Mouse (Mus musculus) small intestine, adult 2 months (tissue): ENCODE results near the gene Nrxn1. TPM values are rescaled to one million over a fixed set of nuclear protein-coding genes. Genes with fewer than 3 reads are reported as not detected.

ENCODE experiments used
- H3K27ac ChIP-seq: fragments of 200-500 bp; 2 replicates; pipeline ENCODE4 v1.5.1; 2012; ENCODE audit warnings: low read depth, low read length, control low read depth, inconsistent platforms; ENCODE audit not compliant: insufficient read depth
- H3K27me3 ChIP-seq: fragments of 200-500 bp; 2 replicates; pipeline ENCODE4 v1.6.1; 2012; ENCODE audit warnings: mild to moderate bottlenecking, moderate library complexity, low read length, inconsistent platforms; ENCODE audit not compliant: control insufficient read depth, insufficient read depth
- H3K36me3 ChIP-seq: fragments of 200-500 bp; 2 replicates; pipeline ENCODE4 v1.6.1; 2012; ENCODE audit warnings: mild to moderate bottlenecking, low read length, control low read depth, inconsistent platforms; ENCODE audit not compliant: control insufficient read depth, insufficient read depth
- H3K4me1 ChIP-seq: fragments of 200-500 bp; 2 replicates; pipeline ENCODE4 v1.6.1; 2012; ENCODE audit warnings: low read length, inconsistent platforms, mixed read lengths; ENCODE audit not compliant: control insufficient read depth, insufficient read depth, insufficient read length
- H3K4me3 ChIP-seq: fragments of 200-500 bp; 2 replicates; pipeline ENCODE4 v1.5.1; 2012; ENCODE audit warnings: low read depth, mild to moderate bottlenecking, control low read depth, inconsistent platforms, low read length, moderate library complexity
- CTCF ChIP-seq: fragments of 200-500 bp; IDR thresholded peaks from 2 replicates; pipeline ENCODE4 v1.5.1; 2012; ENCODE audit warnings: low read depth, mild to moderate bottlenecking, control low read depth, inconsistent platforms, low read length, moderate library complexity, mixed read lengths; ENCODE audit not compliant: insufficient replicate concordance, insufficient read length; ENCODE audit errors: extremely low read depth
- POLR2A ChIP-seq: fragments of 200-500 bp; IDR thresholded peaks from 2 replicates; pipeline ENCODE4 v1.6.1; 2012; ENCODE audit warnings: low read depth, mild to moderate bottlenecking, control low read depth, inconsistent platforms, low read length, moderate library complexity
- WGBS: fragments of 180-500 bp; shearing (Covaris S2); methylation state at CpG from one replicate; pipeline ENCODE4 v1.1.7; 2018; 5-methylcytosine and 5-hydroxymethylcytosine counted together
- polyA plus RNA-seq: library from polyadenylated mRNA; depleted of rRNA; stranded (reverse); fragments of >200 nt; gene quantifications from 2 replicates; pipeline ENCODE4 v1.2.3, GENCODE M21; 2012

The Nrxn1 gene
- polyA plus RNA-seq, 1 experiment, result 0.39 TPM

GRCm38 (mm10) chr17:90054312-90054711 is 1038.6 kb downstream of the Nrxn1 start:
- H3K27ac ChIP-seq, result no peak overlapping the region
- no peaks in the 10 kb centered on the region for H3K36me3 ChIP-seq
- no peak overlapping the region for H3K4me3 ChIP-seq
- no peaks in the 10 kb centered on the region for H3K27me3 ChIP-seq
- TF ChIP-seq POLR2A (no peak), CTCF (no peak)
- WGBS, result 77% methylated on average over 5 of the region's 5 CpGs
- H3K4me1 ChIP-seq, result peaks cover 1% of the 10 kb centered on the region; the same call in 1 of the 2 replicates

GRCm38 (mm10) chr17:90039316-90039715 is 1053.6 kb downstream of the Nrxn1 start:
- TF ChIP-seq POLR2A, result no peak
- TF ChIP-seq CTCF, result no peak

GRCm38 (mm10) chr17:90032416-90032815 is 1060.5 kb downstream of the Nrxn1 start:
- 79% methylated on average over 2 of the region's 2 CpGs for WGBS
- H3K27ac ChIP-seq, result no peak overlapping the region
- no peak for TF ChIP-seq POLR2A
- TF ChIP-seq CTCF, result no peak
- no peaks in the 10 kb centered on the region for H3K36me3 ChIP-seq
- no peaks in the 10 kb centered on the region for H3K4me1 ChIP-seq
- H3K4me3 ChIP-seq, result no peak overlapping the region
- H3K27me3 ChIP-seq, result no peaks in the 10 kb centered on the region

More at GRCm38 (mm10) chr17:90039316-90039715, 1053.6 kb downstream of the Nrxn1 start:
- 57% methylated on average over 1 of the region's 1 CpGs for WGBS
- H3K36me3 ChIP-seq, result no peaks in the 10 kb centered on the region
- H3K27me3 ChIP-seq, result no peaks in the 10 kb centered on the region
- H3K27ac ChIP-seq, result no peak overlapping the region
- no peak overlapping the region for H3K4me3 ChIP-seq
- H3K4me1 ChIP-seq, result no peaks in the 10 kb centered on the region

- no peak overlapping the region for H3K4me3 ChIP-seq
- no peaks in the 10 kb centered on the region for H3K4me1 ChIP-seq
- no peak for TF ChIP-seq POLR2A
- TF ChIP-seq CTCF, result no peak
- no peak overlapping the region for H3K27ac ChIP-seq
- no peaks in the 10 kb centered on the region for H3K27me3 ChIP-seq
- WGBS, result 61% methylated on average over 1 of the region's 1 CpGs
- H3K36me3 ChIP-seq, result no peaks in the 10 kb centered on the region
Measured at GRCm38 (mm10) chr17:90016636-90017035, 1076.2 kb downstream of the Nrxn1 start.

- Histone ChIP-seq H3K36me3 (no peaks in the 10 kb centered on the region), H3K27ac (no peak overlapping the region), H3K27me3 (no peaks in the 10 kb centered on the region), H3K4me1 (no peaks in the 10 kb centered on the region), H3K4me3 (no peak overlapping the region)
- WGBS, result 90% methylated on average over 1 of the region's 1 CpGs
- TF ChIP-seq CTCF, result no peak
- TF ChIP-seq POLR2A, result no peak
Measured at GRCm38 (mm10) chr17:90011761-90012160, 1081.1 kb downstream of the Nrxn1 start.

- no peak overlapping the region for H3K27ac ChIP-seq
- no peaks in the 10 kb centered on the region for H3K27me3 ChIP-seq
- no peaks in the 10 kb centered on the region for H3K4me1 ChIP-seq
- no peak overlapping the region for H3K4me3 ChIP-seq
- TF ChIP-seq CTCF, result no peak
- TF ChIP-seq POLR2A, result no peak
- WGBS, result 43% methylated on average over 5 of the region's 5 CpGs
- no peaks in the 10 kb centered on the region for H3K36me3 ChIP-seq
Measured at GRCm38 (mm10) chr17:90007438-90008109, 1085.3 kb downstream of the Nrxn1 start.

- Histone ChIP-seq H3K27me3 (no peaks in the 10 kb centered on the region), H3K4me3 (no peak overlapping the region), H3K27ac (no peak overlapping the region), H3K4me1 (no peaks in the 10 kb centered on the region), H3K36me3 (no peaks in the 10 kb centered on the region)
- TF ChIP-seq POLR2A, result no peak
- no peak for TF ChIP-seq CTCF
- WGBS, result 72% methylated on average over 4 of the region's 4 CpGs
Measured at GRCm38 (mm10) chr17:89990651-89991050, 1102.2 kb downstream of the Nrxn1 start.
